Comparison of ENCODE assay signal across 7 mouse cellular contexts in the genomic region with DNA sequence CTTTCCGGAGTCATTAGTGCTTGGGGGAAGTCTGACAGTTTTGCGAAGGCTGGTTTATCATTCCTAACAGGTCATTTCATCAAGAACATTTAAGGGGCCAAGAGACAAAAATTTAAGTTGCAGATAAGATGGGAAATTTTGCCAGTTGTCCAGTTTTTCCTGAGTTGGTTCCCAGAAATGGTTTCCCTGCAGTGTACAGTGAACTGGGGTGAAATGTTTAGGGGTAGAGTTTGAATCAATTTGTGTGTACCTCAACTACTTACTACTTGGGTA. TPM values are rescaled to one million over a fixed set of nuclear protein-coding genes. Genes with fewer than 3 reads are reported as not detected.
A peak's percentile ranks its signal among the peaks of the same experiment; 100 is the strongest.
DNase-seq lines count a peak whose midpoint lies in the region; ATAC-seq and TF ChIP-seq lines count a peak whose summit lies in the region.

No protein-coding gene starts in this region.

- H3K4me1 ChIP-seq in lung, embryonic 16.5 days (replicated peaks; ENCODE audit: control insufficient read depth, insufficient read depth, low read length) = peaks cover 12% of the 10 kb centered on the region
- H3K4me1 ChIP-seq in embryonic fibroblast, embryonic 13.5 days (ENCODE audit: control insufficient read depth, insufficient read depth, low read length) = no peaks in the 10 kb centered on the region
- H3K4me1 ChIP-seq in limb, embryonic 12.5 days (replicated peaks) = peaks cover 17% of the 10 kb centered on the region
- no peaks in the 10 kb centered on the region for H3K4me1 ChIP-seq in small intestine, adult 2 months (ENCODE audit: control insufficient read depth, insufficient read depth, insufficient read length, low read length)

- DNase-seq in lung, postnatal 10 days = no peak
- DNase-seq in retina, postnatal 1 day = no peak
- DNase-seq in urinary bladder, postnatal 14 days (ENCODE audit: low spot score) = no peak

- H3K36me3 ChIP-seq in lung, embryonic 16.5 days (ENCODE audit: control insufficient read depth, insufficient read depth, low read length) = 0 out of 2 replicates have a peak, but pooled peaks cover 3% of the 10 kb centered on the region
- peaks cover 10% of the 10 kb centered on the region for H3K36me3 ChIP-seq in limb, embryonic 12.5 days
- H3K36me3 ChIP-seq in small intestine, adult 2 months (ENCODE audit: control insufficient read depth, insufficient read depth, low read length) = peaks cover 4% of the 10 kb centered on the region

- H3K27me3 ChIP-seq in lung, embryonic 16.5 days (ENCODE audit: control insufficient read depth, insufficient read depth, low read depth, low read length) = no peaks in the 10 kb centered on the region
- H3K27me3 ChIP-seq in limb, embryonic 12.5 days = no peaks in the 10 kb centered on the region
- H3K27me3 ChIP-seq in small intestine, adult 2 months (ENCODE audit: control insufficient read depth, insufficient read depth, low read length) = no peaks in the 10 kb centered on the region

- H3K4me2 ChIP-seq in lung, embryonic 16.5 days (ENCODE audit: low read depth, low read length) = peak overlapping the region; percentile 94
- H3K4me2 ChIP-seq in limb, embryonic 12.5 days = peak overlapping the region; percentile 77

- peak overlapping the region; percentile 96 for H3K4me3 ChIP-seq in lung, embryonic 16.5 days (ENCODE audit: low read length)
- peak overlapping the region; percentile 95 for H3K4me3 ChIP-seq in embryonic fibroblast, embryonic 13.5 days (ENCODE audit: insufficient read depth, low read length)
- peak overlapping the region; percentile 97 for H3K4me3 ChIP-seq in limb, embryonic 12.5 days (replicated peaks)
- peak overlapping the region; percentile 86 for H3K4me3 ChIP-seq in small intestine, adult 2 months (ENCODE audit: low read depth, low read length)

- no peak for TF ChIP-seq POLR2A in embryonic fibroblast, embryonic 13.5 days (IDR thresholded peaks at IDR 0.05; ENCODE audit: low read depth, low read length)
- no peak for TF ChIP-seq POLR2A in small intestine, adult 2 months (IDR thresholded peaks at IDR 0.05; ENCODE audit: low read depth, low read length)

- WGBS in lung, embryonic 16.5 days = 0% methylated on average over 2 of the region's 2 CpGs
- 0% methylated on average over 2 of the region's 2 CpGs for WGBS in limb, embryonic 12.5 days
- WGBS in small intestine, adult 2 months = 0% methylated on average over 2 of the region's 2 CpGs

- H3K27ac ChIP-seq in lung, embryonic 16.5 days (ENCODE audit: low read length) = peak overlapping the region; percentile 100
- H3K27ac ChIP-seq in embryonic fibroblast, embryonic 13.5 days (ENCODE audit: insufficient read depth, low read length) = no peak overlapping the region
- H3K27ac ChIP-seq in limb, embryonic 12.5 days = peak overlapping the region; percentile 100
- peak overlapping the region; percentile 33; the same call in 1 of the 2 replicates for H3K27ac ChIP-seq in small intestine, adult 2 months (ENCODE audit: insufficient read depth, low read depth, low read length)

- ATAC-seq in lung, embryonic 16.5 days (ENCODE audit: low read depth) = no peak
- no peak for ATAC-seq in limb, embryonic 12.5 days (ENCODE audit: insufficient number of reproducible peaks, insufficient read depth, low FRiP score, low TSS enrichment, low read depth)

- no peak for TF ChIP-seq CTCF in embryonic fibroblast, embryonic 13.5 days (IDR thresholded peaks at IDR 0.05; ENCODE audit: borderline replicate concordance, insufficient read depth, low read length)
- TF ChIP-seq CTCF in small intestine, adult 2 months (IDR thresholded peaks at IDR 0.05; ENCODE audit: extremely low read depth, insufficient read length, insufficient replicate concordance, low read depth, low read length) = no peak

- peak overlapping the region; percentile 96 for H3K9ac ChIP-seq in lung, embryonic 16.5 days (ENCODE audit: low read length)
- H3K9ac ChIP-seq in limb, embryonic 12.5 days (replicated peaks) = peak overlapping the region; percentile 95

- no peaks in the 10 kb centered on the region for H3K9me3 ChIP-seq in lung, embryonic 16.5 days (ENCODE audit: control insufficient read depth, low read length)
- H3K9me3 ChIP-seq in limb, embryonic 12.5 days = no peaks in the 10 kb centered on the region

RNA-seq across cellular contexts. Expression of gene Usp1, which starts 1.2 kb away (rescaled TPM):
- polyA plus RNA-seq in lung, embryonic 16.5 days (2015; fragmentation: Nextera tagmentation; extraction: Ambion mirVana) = 62.1 and 69.4 TPM in 2 replicates
- 41.2 and 63.6 TPM in 2 replicates for polyA plus RNA-seq in embryonic fibroblast, embryonic 13.5 days (2011; ENCODE audit: insufficient read length, low read depth, missing spikeins)
- polyA plus RNA-seq in limb, embryonic 12.5 days (2016; fragmentation: Nextera tagmentation; extraction: Ambion mirVana) = 141 and 145 TPM in 2 replicates
- 74.6 and 146 TPM in 2 replicates for polyA plus RNA-seq in small intestine, adult 2 months (2012; rRNA removed)
